Mouse (Mus musculus) monocyte, adult 5-6 weeks (primary cell): Measurements from ENCODE around the gene Cnot4. TPM values are rescaled to one million over a fixed set of nuclear protein-coding genes. Genes with fewer than 3 reads are reported as not detected.
"Not testable (repeated sequence)": the region's sequence is repeated elsewhere in the genome, so short reads cannot be mapped to it uniquely, and the experiment has no call there.

ENCODE experiments used
- ATAC-seq: fragments of 153-309, 156-312 bp; replicated peaks from 2 replicates; pipeline ENCODE4 v1.8.0; 2017; ENCODE audit warnings: mild to moderate bottlenecking; ENCODE audit not compliant: low TSS enrichment, insufficient number of reproducible peaks, severe bottlenecking, poor library complexity, low FRiP score
- total RNA-seq: library from RNA; stranded (forward); fragments of 200-1000, 200-491, 200-594 nt; gene quantifications from 3 replicates; pipeline ENCODE4 v1.2.3, GENCODE M21; 2017

Cnot4 gene
- 26.6 to 46.2 TPM (median 26.8 TPM) in 3 replicates for total RNA-seq

- peak; percentile 98 for ATAC-seq
Measured at GRCm38 (mm10) chr6:35133579-35134488, at the start of gene Cnot4. TSS of gene Cnot4 (minus strand) at chr6:35133724.

GRCm38 (mm10) chr6:35179299-35179698, 45.8 kb upstream of the Cnot4 start:
- ATAC-seq: not testable (repeated sequence)

GRCm38 (mm10) chr6:35177650-35178272, 44.2 kb upstream of the Cnot4 start:
- 0 out of 2 replicates have a peak, but pooled peaks have one; percentile 20 for ATAC-seq

- peak; percentile 83 for ATAC-seq
Measured at GRCm38 (mm10) chr6:35176979-35177649, 43.6 kb upstream of the Cnot4 start, which contains the start of gene Nup205. TSS of gene Nup205 (plus strand) at chr6:35177421.

- ATAC-seq: no peak
Measured at GRCm38 (mm10) chr6:35173181-35173580, 39.7 kb upstream of the Cnot4 start.

- ATAC-seq: not testable (repeated sequence)
Measured at GRCm38 (mm10) chr6:35172028-35172427, 38.5 kb upstream of the Cnot4 start.

GRCm38 (mm10) chr6:35169250-35169649, 35.7 kb upstream of the Cnot4 start:
- ATAC-seq: no peak

- no peak for ATAC-seq
Measured at GRCm38 (mm10) chr6:35154540-35154939, 21.0 kb upstream of the Cnot4 start.

- ATAC-seq: no peak
Measured at GRCm38 (mm10) chr6:35147726-35148422, 14.3 kb upstream of the Cnot4 start.

GRCm38 (mm10) chr6:35145569-35145968, 12.0 kb upstream of the Cnot4 start:
- ATAC-seq: no peak

GRCm38 (mm10) chr6:35140351-35140750, 6.8 kb upstream of the Cnot4 start:
- ATAC-seq: no peak

GRCm38 (mm10) chr6:35134844-35135243, 1.3 kb upstream of the Cnot4 start:
- ATAC-seq: no peak

- peak; percentile 30; the same call in 1 of the 2 replicates for ATAC-seq
Measured at GRCm38 (mm10) chr6:35133246-35133578, 312 bp downstream of the Cnot4 start.

- 0 out of 2 replicates have a peak, but pooled peaks have one; percentile 1 for ATAC-seq
Measured at GRCm38 (mm10) chr6:35132806-35133205, 718 bp downstream of the Cnot4 start.

GRCm38 (mm10) chr6:35122488-35122887, 11.0 kb downstream of the Cnot4 start:
- no peak for ATAC-seq

GRCm38 (mm10) chr6:35121925-35122324, 11.6 kb downstream of the Cnot4 start:
- ATAC-seq: no peak

- ATAC-seq: no peak
Measured at GRCm38 (mm10) chr6:35102457-35102856, 31.1 kb downstream of the Cnot4 start.

- ATAC-seq: no peak
Measured at GRCm38 (mm10) chr6:35084927-35085326, 48.6 kb downstream of the Cnot4 start.

- ATAC-seq: no peak
Measured at GRCm38 (mm10) chr6:35075148-35075547, 58.4 kb downstream of the Cnot4 start.
